Mouse (Mus musculus) thymus, postnatal 10 days (tissue): ENCODE data around the gene Idh1.

Experiments used
- DNase-seq, 2 experiments: peaks; one replicate each; pipeline ENCODE4 v3.0.0; 2021; ENCODE audit warnings: low spot score in 2 of 2

Gene Idh1

DNA sequence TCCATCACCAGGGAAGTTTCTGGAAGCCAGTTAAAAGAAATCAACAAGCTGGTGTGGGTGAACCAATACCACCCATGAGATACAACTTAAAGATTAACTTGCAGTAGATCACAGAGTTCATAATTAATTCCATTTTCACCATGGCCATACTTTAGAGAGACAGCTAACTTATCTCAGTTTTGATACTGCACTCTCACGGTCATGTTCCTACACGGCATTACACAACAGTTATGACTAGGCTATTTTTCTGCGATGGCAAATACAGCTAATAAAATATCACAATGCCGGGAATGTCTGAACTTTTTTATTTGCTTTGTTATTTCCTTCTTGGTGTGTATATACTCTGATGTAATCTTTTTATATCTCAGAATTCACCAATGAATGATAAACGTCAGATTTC, 9.4 kb downstream of the Idh1 start:
- no peak for DNase-seq

DNA sequence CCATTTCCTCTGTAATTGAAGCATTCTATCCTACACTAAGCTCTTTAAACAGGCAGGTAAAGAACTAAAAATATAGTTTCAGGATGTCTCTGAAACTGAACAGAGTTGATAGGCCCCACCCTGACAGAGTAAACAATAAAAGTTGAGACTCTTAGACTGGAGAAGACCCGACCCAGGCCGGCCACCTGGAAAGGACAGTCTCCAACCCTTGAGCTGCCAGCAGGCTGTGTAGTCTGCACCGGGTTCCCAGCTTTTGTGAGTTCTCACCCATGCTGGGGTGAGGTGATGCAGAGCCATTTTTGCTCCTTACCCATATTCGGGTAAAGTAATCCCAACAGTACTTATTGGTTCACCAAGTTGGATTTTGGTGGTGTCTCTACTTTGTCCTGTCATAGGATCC, 10.1 kb downstream of the Idh1 start:
- no peak for DNase-seq

DNA sequence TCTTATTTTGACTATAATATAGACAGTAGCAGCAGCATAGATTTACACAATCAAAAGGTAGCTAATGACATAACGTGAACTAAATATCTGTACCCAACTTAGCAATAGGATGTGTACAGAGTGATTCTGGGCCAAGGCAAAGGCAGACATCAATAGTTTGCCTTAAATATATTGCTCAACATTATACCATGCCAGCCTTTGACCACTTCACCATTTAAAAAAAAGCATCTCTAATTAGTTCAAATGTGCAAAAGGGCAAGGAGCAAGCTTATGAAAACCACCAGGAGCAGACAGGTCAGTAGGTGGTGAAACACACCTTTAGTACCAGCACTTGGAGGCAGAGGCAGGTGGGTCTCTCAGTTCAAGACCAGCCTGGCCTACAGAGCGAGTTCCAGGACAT, 12.6 kb downstream of the Idh1 start:
- DNase-seq, result no peak

DNA sequence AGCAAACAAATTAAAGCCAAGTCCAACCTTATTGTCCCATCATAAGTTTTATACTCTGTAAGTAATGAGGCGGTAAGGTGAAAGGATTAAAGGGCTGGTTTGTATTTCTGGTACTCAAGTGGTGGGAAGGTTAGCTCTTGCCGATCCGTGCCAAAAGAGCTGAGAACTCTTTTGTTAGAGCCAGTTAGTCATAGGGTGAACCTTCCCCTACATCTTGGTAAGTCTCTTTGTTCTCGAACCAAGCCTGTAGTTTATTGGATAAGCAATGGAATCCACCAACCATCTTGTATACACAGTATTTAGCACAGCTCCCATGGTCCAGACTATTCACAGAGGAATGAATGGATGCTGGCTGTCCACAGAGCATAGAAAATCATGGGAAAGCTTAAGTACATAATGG, 14.7 kb downstream of the Idh1 start:
- DNase-seq, result no peak

DNA sequence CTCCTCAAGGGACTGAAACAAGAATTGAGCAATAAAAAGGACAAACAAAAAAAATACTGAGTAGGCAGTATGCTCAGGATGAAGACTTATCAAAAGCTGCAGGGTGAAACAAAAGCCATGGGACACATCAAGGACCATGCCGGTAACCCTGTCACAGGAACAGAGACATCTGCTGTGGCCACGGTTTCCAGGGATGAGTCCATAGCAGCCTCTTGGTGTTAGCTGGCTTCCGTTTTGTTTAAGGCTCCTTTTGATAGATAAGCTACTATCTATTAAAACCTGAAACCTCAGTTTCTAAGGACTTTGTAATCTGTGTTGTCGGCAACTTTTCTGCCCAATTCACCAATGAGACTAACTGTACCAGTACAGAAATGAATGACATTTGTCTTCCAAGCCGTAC, 16.4 kb downstream of the Idh1 start:
- DNase-seq, result no peak

DNA sequence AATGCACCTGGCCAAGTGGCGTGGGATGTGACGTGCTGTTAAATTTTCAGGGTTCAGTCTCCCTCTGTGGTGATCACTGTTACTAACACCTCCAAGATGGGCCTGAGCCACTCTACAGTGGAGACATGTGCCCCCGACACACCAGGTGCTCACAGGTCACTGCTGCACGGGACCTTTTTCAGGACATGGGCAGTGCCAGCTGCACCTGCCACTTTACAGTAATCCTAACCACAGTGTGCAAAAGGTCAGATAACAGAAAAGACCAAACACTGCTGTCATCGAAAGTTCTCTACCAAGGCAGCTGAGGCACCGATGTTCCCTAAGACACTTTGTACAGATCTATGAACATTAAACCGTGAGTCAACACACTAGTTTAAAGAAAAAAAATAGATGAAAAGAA, 16.8 kb downstream of the Idh1 start:
- DNase-seq, result no peak

DNA sequence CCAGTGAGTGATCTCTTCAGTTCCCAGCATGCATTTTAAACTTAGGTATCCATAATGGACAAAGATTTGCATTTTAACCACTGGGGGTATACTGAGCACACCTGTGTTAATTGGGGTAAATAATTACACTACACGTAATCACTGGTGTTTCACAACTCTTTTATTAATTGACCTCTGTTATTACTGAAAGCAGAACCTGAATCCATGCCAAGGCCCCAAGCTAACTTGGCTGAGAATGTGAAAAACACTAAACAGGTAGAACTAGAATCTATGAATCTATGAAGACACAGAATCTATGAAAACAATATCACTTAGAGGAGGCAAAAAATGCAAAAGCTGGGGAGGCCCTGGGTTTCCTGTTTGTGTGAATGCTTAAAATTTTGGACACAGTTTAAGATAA, 18.8 kb downstream of the Idh1 start:
- DNase-seq, result no peak

DNA sequence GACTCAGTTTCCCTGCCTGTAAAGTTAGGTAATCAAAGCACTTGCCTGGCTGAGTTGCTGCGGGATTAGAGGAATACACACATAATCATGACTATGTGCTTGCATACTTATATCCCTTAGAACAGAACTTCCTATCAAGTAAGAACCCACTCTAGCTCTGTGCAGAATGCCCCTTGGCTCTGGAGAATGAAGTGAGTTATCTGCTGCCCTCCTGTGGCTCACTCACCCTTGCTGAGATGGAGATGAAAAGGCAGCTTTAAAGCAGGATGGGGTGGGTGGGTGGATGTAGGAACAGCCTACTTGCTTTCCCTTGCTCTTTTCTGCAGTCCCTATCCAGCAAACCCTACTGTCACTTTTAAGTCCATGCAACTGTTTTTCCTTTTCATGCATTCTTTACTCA, 24.1 kb downstream of the Idh1 start:
- DNase-seq, result no peak

DNA sequence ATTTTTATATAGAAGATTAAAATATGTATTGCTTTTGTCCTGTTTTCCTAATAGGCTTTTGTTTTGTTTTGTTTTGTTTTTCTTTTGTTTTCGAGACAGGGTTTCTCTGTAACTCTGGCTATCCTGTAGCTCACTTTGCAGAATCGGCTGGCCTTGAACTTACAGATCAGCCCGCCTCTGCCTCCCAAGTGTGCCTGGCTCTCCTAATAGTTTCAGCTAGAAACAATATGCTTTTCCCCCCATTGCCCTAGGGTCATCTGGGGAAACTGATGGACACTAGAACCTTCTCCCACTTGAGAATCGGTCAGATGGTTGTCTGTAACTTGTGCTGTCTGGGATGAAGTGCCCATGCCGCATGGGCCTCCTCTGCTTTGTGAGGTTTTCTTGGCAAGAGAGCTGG, 30.2 kb downstream of the Idh1 start:
- DNase-seq, result no peak

DNA sequence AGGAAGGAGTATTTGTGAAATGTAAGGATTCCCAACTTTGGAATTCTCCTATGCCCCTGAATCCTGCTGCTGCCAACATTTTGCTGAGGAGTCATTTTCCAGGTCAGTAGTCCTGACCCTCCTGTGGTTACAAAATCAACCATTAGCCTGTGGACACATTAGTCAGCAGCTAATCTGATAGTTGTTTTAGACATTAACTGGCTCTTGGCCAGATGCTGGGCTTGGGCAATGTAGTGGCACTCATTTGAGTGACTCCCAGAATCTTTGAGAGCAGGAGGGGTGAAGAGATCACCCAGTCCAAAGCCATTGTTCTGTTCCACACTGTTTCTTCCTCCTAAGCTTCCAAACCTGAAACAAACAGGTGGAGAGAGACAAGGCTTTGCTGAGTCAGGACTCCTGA, 31.5 kb downstream of the Idh1 start:
- no peak for DNase-seq

DNA sequence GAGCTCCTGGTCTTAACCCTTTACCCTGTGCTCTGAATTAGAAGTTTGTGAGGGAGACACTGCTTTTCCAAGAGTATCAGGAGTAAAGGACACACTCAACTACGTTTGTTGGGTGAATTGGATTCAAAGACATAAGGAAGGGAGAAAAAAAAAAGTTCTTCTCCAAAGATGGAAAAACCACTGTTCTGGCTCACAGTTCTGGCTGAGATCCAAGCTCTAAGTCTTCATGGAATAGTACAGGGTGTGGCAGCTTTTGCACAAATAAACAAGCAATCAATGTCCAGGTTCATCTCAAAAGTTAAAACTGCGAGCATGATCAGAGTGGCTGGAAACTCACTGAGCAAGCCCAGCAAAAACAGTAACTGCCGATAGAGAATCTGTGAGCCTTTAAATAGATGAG, 38.3 kb downstream of the Idh1 start:
- DNase-seq, result no peak

DNA sequence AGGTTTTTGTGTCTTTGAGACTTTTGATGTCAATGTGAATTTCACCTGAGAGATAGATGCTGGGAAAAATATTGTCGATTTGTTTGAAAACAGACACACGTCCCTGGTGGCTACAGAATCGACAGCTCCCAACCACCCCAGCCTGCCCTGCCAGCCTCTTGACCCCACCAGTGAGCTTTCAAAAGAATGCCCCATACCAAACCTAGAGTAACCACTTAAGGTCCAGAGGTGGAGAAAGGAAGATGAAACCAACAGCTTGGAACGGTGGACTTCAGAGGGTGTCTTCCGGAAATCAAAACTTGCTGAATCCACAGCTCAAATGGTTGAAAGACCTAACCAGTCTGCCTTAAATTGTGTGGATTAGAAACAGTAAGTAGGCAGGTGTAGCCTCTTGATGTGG, 39.0 kb downstream of the Idh1 start:
- DNase-seq, result no peak

DNA sequence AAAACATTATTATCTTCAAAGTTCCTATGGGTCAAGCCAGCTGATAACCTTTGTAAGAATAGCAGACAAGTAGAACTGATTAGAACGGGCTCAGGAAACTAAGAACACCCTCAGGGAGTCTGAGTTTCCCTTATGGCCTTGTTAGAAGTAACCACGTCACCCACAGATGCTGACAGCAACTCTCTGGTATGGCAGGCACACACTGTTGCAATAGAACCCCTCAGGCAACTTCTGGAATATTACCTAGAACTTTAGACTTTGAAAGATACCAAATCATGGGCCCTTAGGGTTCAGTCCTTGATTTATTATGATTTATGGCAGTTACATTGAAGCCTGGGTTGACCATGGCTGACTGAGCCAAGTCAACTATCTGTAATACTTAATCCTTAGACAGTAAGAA, 39.7 kb downstream of the Idh1 start:
- no peak for DNase-seq

DNA sequence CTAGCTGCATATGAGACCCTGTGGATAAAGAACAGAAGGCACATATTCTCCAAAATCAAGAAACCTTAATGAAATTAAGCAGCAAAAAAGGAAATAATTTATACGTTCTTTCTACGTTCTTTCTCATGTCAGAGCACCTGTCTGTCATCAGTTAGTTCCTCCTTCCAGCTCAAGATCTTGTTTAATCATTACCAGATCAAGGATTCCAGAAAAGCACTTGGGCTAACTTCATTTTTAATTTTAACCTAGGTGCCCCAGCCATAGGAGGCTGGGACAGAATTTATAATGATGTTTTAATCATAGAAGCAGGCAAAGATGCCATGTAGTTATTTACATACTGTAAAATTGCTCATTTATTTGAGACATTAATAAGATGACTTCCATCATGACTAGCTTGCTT, 41.5 kb downstream of the Idh1 start:
- no peak for DNase-seq

DNA sequence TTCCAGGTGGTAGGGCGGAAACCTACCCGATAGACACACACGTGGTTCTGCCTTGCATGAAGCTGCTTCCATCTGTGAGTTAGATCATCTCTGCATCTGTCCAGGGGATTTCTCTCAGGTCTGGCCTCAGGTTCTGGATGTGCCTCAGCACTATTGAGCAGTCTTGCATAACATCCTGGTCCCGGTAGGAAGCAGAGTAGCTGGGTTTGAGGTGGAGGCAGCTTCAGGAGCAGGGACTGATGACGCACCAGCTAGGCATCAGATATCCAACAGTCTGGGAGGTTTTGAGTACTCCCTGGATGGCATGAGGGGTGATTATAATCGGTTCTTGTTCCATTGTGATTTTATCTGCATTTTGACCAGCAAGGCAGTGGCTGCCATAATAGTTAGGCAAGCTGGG, 48.7 kb downstream of the Idh1 start:
- DNase-seq, result no peak

DNA sequence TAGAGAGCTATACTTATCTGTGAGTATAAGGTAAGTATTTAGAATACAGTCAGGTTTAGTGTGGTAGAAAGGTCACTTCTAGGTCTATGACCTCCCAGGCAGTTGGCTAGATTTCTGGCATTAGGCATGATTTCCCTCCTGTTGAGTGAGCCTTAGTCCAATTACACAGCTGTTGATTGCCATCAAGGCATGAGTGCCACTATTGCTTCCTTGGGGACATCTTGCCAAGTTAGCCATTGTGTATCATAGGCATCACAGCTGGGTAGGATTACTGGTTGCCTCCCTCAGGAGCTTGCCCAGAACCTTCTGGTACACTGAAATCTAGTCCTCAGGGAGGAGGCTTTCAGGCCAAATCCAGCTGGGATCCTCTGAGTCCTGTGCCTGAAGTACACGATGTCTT, 53.5 kb downstream of the Idh1 start:
- no peak for DNase-seq

DNA sequence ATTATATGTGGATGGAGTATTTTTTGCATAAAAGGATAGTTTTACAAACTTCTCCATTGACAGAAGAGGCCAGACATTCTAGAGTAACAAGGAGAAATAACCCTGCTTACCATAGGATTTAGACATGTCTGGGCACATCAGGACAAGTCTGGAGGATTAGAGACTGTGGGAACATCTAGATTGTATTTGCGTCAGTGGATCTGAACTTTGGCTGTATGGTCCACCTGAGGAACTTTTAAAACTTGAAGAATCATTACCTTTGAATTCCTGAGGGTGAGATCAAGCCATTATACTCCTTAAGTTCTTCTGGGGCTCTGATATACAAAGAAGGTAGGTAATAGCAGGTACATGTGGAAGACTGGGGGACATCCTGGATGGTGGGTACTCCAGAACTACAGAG, 54.6 kb downstream of the Idh1 start:
- no peak for DNase-seq

DNA sequence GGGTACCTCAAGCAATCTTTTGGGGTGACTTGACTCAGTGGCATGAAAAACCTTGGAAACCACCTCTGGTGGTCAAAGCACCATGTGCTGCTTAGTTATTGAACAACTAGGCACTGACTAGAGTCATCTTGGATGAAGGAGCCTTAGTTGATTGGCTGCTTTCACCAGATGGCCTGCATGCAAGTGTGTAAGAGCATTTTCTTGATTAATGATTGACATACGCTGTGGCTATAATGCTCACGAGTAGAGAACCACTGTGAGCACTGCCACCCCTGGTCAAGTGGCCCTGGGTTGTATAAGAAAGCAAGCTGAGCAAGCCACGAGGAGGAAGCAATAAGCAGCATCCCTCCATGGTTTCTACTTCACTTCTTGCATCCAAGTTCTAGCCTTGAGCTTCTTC, 56.1 kb downstream of the Idh1 start:
- no peak for DNase-seq

DNA sequence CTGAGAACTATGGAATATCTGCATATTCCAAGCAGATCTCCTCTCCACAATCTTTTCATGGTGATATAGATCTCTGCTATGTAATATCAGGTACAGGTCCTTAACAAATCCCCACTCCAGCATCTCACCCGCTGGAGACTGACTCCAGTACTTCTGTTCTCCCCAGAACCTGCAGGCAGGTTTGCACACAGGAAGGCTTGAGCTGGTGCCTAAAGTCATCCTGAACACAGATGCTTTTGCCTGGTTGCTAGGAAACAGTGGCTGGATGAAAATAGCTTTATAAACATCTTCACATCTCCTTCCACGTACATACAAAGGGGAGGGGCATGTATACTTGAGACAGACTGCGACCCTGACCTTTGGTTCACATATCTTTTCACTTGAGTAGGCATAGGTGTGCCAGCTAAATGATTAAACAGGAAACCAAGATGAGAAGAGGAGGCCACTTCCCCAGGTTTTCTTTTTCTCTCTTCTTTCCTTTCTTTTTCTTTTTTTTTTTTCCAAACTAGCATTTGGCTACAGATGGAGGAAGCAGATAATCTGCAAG, 56.6 kb downstream of the Idh1 start:
- no peak for DNase-seq

DNA sequence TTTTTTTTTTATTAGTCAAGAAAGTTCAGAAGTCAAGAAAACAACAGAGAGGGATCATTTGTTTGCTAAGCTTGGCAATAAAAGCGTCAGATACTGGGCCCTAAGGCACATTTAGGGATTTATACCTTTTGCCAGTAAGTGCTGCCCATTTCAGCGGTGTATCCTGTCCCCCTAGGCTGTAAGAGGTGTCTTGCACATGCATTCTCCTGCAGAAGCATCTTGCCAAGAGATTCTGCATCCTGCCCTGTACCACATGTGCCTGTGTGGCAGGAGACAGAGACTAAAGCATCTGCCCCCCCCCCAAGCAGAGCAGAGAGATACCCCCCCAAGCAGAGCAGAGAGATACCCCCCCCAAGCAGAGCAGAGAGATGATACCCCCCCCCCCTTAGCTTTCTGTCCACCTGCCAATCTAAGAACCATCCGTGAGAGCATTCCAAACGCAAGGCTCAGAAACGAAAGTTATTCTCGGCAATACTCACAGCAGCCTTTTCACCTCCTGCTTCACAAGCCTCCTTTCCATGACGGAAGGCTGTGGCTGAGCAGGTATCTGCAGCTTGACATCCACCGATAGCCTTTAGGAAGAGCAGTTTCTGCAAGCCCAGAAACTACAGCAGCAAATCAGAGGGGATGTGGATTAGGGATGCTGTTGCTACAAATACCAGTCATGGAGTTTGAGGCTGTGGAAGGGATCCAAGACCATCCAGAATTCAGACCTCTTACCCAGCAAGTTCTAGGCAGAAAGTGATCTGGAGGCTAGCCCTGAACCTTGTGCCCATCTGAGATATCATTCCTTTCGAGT, 63.5 kb downstream of the Idh1 start, which contains the start of gene D630023F18Rik:
Gene D630023F18Rik, minus strand, starts transcription at position 641 of the 799 bp plus-strand sequence.
- DNase-seq, result no peak

DNA sequence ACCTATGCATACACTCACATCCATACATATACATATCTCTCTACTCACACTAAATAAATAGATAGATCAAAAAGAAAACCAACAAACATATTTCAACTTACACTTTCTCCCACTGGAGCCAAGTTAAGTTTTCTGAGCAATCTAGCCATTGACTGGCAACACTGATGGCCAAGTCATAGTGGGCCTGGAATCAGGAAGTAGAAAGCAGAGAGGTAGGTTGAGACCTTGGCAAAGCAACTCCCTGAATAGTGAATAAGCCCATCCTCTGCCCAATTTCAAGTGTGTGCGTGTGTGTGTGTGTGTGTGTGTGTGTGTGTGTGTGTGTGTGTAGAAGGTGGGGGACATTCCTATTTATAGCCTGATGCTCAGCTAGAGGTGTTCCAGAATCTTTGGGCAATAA, 66.9 kb downstream of the Idh1 start, which contains the start of gene Gm28845:
Gene Gm28845, minus strand, starts transcription at position 121 of the 400 bp plus-strand sequence.
- no peak for DNase-seq

DNA sequence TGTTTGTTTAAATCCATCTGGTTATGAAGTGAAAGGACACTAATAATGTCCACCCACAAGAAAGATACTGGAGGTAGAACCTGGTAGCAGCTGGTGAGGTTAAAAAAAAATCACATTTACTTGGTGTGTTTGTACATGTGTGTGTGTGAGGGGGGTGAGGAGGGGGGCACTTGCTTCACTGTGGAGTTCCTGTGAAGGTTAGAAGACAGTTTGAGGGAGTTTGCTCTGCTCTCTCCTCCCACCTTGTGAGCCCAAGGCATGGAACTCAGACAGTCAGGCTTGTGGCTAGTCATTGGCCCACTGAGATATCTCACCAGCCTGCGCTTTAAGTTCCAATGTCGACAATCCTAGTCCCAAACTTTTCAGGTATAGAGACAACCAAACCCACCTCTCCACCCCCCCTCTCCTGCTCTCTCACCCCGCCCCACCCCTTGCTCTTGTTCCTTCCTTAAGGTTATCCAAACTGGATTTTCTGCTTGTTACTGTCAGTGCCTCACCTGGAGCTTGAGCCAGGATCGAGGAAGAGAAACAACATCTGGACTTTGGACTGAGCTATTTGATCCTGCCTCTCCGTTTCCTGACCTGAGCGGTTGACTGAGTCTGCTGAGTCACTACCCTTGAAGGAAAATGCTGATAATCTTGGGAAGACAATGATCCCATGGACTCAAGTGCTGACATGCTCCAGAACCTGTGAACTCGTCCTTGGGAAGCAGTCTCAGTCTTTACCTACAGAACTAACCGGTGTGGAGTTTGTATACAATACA, 68.0 kb downstream of the Idh1 start:
- DNase-seq, result no peak
